Mouse (Mus musculus) lung, postnatal 0 days (tissue): ENCODE results near the gene Plaur.

ENCODE experiments used
- CTCF ChIP-seq: IDR thresholded peaks from 2 replicates; pipeline ENCODE4 v1.5.1; 2016; ENCODE audit warnings: antibody characterized with exemption, mild to moderate bottlenecking
- EP300 ChIP-seq: IDR thresholded peaks from 2 replicates; pipeline ENCODE4 v1.6.1; 2016; ENCODE audit warnings: antibody characterized with exemption, mild to moderate bottlenecking, control low read depth

GRCm38 (mm10) chr7:24476338-24476737, 14.1 kb downstream of the Plaur start:
- TF ChIP-seq CTCF (no peak), EP300 (no peak)
